Mouse (Mus musculus) midbrain, embryonic 12.5 days (tissue): ENCODE measurements at regions not wholly inside any gene's neighbourhood (a gene's known extent, or its start where the extent isn't known, plus 50 kb on each side); places are given as distances from the start of the nearest gene placed in this dataset.
A peak's percentile ranks its signal among the peaks of the same experiment; 100 is the strongest.

ENCODE experiments used
- ATAC-seq: fragments of 200-750 bp; cut with Nextera tagmentation; 2 replicates; pipeline ENCODE4 v1.8.0; 2017; ENCODE audit warnings: low read depth, moderate TSS enrichment, moderate library complexity; ENCODE audit not compliant: low FRiP score
- H3K27ac ChIP-seq: fragments of 300-500 bp; sonication (generic); replicated peaks from 2 replicates; pipeline ENCODE4 v1.5.1; 2016; ENCODE audit warnings: mild to moderate bottlenecking
- H3K27me3 ChIP-seq: fragments of 300-500 bp; sonication (generic); 2 replicates; pipeline ENCODE4 v1.6.1; 2016; ENCODE audit warnings: mild to moderate bottlenecking
- H3K36me3 ChIP-seq: fragments of 300-500 bp; sonication (generic); 2 replicates; pipeline ENCODE4 v1.6.1; 2016
- H3K4me1 ChIP-seq: fragments of 300-500 bp; sonication (generic); 2 replicates; pipeline ENCODE4 v1.6.1; 2016
- H3K4me2 ChIP-seq: fragments of 300-500 bp; sonication (generic); replicated peaks from 2 replicates; pipeline ENCODE4 v1.6.1; 2016; ENCODE audit warnings: mild to moderate bottlenecking, moderate library complexity
- H3K4me3 ChIP-seq: fragments of 300-500 bp; sonication (generic); 2 replicates; pipeline ENCODE4 v1.5.1; 2016; ENCODE audit warnings: mild to moderate bottlenecking
- H3K9ac ChIP-seq: fragments of 300-500 bp; sonication (generic); replicated peaks from 2 replicates; pipeline ENCODE4 v1.6.1; 2016; ENCODE audit warnings: mild to moderate bottlenecking, moderate library complexity
- H3K9me3 ChIP-seq: fragments of 300-500 bp; sonication (generic); 2 replicates; pipeline ENCODE4 v1.6.1; 2016; ENCODE audit warnings: mild to moderate bottlenecking
- WGBS: fragments of 180-500 bp; shearing (Covaris S2); methylation state at CpG from one replicate; pipeline ENCODE4 v1.1.7; 2016; 5-methylcytosine and 5-hydroxymethylcytosine counted together

DNA sequence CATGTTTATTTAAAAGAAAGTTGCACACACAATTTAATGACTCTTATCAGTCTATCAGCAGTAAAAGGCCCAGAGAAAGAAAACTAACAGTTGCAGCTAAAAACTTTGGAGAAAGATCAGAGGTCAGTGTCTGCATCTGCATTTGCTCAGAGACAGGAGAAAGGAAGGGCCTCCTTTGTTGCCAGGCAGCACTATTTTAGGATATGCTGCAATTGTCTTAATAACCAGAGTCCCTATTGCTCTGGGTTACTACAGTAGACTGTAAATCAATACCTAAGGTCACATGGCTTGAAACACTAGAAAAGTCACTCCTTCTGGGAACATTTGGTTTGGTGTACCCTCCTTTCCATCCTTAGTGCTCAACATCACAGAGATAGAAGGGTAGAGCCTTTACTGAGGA lies 175.7 kb downstream of the Hdgfl1 start:
- no peak overlapping the region for H3K4me3 ChIP-seq
- no peak overlapping the region for H3K27ac ChIP-seq
- H3K4me1 ChIP-seq: no peaks in the 10 kb centered on the region
- H3K27me3 ChIP-seq: no peaks in the 10 kb centered on the region
- no peak overlapping the region for H3K9ac ChIP-seq
- ATAC-seq: no peak
- 0 out of 2 replicates have a peak, but pooled peaks cover 4% of the 10 kb centered on the region for H3K9me3 ChIP-seq
- no peaks in the 10 kb centered on the region for H3K36me3 ChIP-seq
- no peak overlapping the region for H3K4me2 ChIP-seq

DNA sequence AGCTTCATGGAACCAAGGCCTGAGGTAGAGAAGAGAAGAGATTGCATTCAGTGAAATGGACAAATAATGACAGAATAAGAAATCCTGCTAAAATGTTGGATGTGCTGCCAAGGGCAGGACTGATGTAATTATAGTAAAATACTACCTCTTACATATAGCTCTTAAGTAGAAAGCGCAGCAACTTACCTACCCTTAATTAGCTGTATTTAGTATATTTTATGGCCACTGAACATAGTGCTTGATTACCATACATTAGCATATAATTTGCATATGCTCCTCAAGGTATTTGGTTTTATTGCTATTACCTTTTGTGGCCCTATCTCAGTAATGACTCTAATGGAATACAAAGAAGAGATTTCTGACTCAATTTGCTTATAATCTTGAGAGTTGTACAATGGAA lies 176.2 kb downstream of the Hdgfl1 start:
- H3K9me3 ChIP-seq: 0 out of 2 replicates have a peak, but pooled peaks cover 4% of the 10 kb centered on the region
- no peaks in the 10 kb centered on the region for H3K27me3 ChIP-seq
- no peaks in the 10 kb centered on the region for H3K4me1 ChIP-seq
- no peaks in the 10 kb centered on the region for H3K36me3 ChIP-seq
- H3K4me2 ChIP-seq: no peak overlapping the region
- no peak overlapping the region for H3K27ac ChIP-seq
- 88% methylated on average over 1 of the region's 1 CpGs for WGBS
- H3K4me3 ChIP-seq: no peak overlapping the region
- no peak for ATAC-seq
- H3K9ac ChIP-seq: no peak overlapping the region

DNA sequence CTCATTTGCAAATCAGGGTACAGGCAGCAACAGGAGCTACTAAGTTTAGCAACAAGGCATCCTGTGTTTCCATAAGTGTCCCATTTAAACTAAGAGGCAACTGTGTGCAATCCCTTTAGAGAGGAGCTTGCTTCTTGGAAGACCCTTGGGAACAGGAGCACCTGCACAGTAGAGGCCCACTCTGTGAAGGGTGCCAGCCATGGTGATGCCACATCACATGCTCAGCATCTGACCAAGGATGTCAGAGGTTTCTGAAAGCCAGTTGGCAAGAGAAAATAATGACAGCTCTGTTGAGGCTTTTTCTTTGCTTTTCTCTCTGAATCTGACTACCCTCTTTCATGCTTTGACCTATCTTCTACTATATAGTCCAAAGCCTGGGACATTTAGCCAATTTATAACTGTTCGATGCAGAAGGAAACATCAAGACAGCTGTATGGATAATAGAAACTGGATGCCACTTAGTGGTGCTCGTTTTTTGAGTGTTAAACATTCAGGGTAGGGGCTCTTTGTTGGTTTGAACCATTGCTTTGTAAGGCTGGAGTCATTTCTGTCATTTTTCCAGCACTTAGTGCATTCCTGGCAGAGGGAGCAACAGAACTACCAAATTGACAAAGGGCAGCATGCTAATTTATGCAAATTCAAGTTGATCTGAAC lies 193.9 kb downstream of the Hdgfl1 start:
- ATAC-seq: no peak
- Histone ChIP-seq H3K9me3 (no peaks in the 10 kb centered on the region), H3K9ac (no peak overlapping the region), H3K4me3 (no peak overlapping the region), H3K27me3 (no peaks in the 10 kb centered on the region), H3K4me2 (no peak overlapping the region), H3K27ac (no peak overlapping the region), H3K4me1 (peaks cover 6% of the 10 kb centered on the region; the same call in 1 of the 2 replicates), H3K36me3 (no peaks in the 10 kb centered on the region)
- 73% methylated on average over 2 of the region's 2 CpGs for WGBS

DNA sequence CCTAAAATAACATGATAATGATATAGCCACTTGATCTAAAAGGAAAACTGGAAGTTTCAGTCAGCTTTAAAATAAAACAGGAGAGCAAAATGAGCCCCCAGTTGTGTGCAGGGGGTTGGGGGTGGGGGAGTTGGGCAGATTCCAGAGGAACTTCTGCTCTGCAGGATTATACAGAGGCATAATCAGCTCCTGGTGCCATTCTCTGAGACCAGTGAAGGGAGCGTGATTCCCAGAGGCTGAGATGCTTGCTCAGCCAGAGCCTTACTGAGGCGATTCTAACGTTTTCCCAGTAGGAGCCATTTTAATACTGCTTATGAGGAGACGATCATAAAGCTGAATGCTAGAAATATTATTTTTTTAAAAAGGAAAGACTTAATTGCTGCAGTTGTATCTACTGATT lies 200.5 kb downstream of the Hdgfl1 start:
- 0 out of 2 replicates have a peak, but pooled peaks have one; percentile 63 for ATAC-seq
- 10% methylated on average over 4 of the region's 4 CpGs for WGBS
- no peaks in the 10 kb centered on the region for H3K27me3 ChIP-seq

DNA sequence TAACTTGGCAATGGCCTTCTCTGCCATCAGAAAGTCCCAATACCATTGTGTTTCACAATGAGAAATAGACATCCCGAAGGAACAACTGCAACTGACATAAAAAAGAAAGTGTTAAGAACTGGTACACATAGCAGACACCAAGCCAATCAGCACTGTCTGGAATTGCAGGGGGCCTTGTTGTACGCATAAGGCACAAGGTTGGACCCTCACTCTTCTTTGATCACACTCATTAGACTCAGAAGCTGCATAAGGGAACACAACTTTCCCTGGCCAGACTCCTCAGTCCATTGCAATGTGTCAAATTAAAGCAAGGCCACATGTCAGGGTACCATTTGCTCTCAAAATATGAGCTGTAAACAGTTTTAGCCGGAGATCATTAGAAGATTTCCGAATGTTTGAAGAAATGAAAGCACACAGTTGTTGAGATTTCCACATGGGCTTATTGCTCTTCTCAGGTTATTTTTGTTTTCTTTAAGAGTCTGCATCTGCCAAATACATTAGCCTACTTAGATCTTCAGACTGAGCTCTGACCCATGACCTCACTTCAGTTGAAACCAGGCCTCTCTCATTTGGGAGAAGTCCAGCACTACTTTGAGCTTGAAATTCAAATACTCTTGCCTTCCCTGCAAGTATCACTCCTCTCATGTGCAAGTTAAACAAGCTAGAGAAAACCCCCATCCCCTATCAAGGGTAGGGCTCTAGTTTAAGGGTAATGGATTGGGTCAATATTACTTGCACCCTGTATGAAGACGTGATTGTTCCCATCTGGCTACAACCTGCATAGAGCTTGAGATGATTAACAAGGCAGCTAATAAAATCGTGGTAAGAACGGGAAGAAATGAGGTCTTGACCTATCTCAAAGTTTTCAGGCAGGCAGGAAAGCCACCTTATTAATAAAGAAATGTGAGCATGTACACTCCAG lies 204.8 kb downstream of the Hdgfl1 start:
- Histone ChIP-seq H3K27me3 (no peaks in the 10 kb centered on the region), H3K4me2 (no peak overlapping the region), H3K4me3 (no peak overlapping the region), H3K9me3 (no peaks in the 10 kb centered on the region), H3K36me3 (no peaks in the 10 kb centered on the region), H3K4me1 (peaks cover 4% of the 10 kb centered on the region), H3K27ac (no peak overlapping the region), H3K9ac (no peak overlapping the region)
- WGBS: 80% methylated on average over 7 of the region's 7 CpGs
- ATAC-seq: no peak

More for the DNA sequence above, 200.5 kb downstream of the Hdgfl1 start:
- Histone ChIP-seq H3K4me2 (no peak overlapping the region), H3K27ac (no peak overlapping the region), H3K9ac (no peak overlapping the region), H3K9me3 (no peaks in the 10 kb centered on the region), H3K4me3 (no peak overlapping the region), H3K36me3 (no peaks in the 10 kb centered on the region), H3K4me1 (peaks cover 4% of the 10 kb centered on the region)

DNA sequence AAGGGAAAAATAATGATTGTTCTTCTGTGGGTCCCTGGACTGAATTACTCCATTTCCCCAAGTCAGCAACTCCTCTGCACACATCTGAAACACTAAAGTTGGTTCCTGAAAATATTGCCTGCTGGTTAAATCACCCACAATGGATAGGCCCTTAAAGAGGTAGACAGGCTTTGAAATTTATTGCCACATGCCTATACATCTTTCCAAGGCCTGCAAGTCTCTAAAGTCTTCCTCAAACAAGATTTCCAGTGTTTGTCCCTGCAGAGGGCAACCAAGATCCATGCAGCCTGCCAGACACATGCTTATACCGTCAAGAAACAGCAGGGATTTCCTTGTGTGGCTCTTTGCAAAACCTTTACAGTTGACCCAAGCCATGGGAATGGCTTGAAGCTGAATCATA lies 211.6 kb downstream of the Hdgfl1 start:
- no peaks in the 10 kb centered on the region for H3K36me3 ChIP-seq
- H3K4me2 ChIP-seq: no peak overlapping the region
- H3K4me1 ChIP-seq: no peaks in the 10 kb centered on the region
- no peaks in the 10 kb centered on the region for H3K27me3 ChIP-seq
- WGBS: 29% methylated on average over 1 of the region's 1 CpGs
- H3K9me3 ChIP-seq: no peaks in the 10 kb centered on the region
- H3K9ac ChIP-seq: no peak overlapping the region
- ATAC-seq: no peak
- no peak overlapping the region for H3K4me3 ChIP-seq
- no peak overlapping the region for H3K27ac ChIP-seq

DNA sequence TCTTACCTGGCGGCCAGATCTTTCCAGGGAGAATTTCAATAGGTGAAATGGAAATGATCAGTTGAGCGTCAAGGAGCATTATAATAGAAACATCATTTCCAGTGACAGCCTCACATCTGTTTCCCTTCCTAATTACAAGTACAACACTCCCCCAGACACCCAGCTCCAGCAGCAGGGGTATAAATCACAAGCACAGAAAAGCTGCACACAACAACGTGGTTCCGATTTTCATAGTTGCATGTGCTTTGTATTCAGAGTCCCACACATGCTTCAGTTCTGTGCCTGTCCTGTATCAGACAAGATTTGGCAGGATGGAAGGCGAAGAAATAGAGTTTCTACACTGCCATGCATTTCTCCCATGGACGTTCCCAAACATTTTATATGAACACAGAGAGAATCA lies 215.7 kb downstream of the Hdgfl1 start:
- H3K9me3 ChIP-seq: no peaks in the 10 kb centered on the region
- H3K27me3 ChIP-seq: no peaks in the 10 kb centered on the region

DNA sequence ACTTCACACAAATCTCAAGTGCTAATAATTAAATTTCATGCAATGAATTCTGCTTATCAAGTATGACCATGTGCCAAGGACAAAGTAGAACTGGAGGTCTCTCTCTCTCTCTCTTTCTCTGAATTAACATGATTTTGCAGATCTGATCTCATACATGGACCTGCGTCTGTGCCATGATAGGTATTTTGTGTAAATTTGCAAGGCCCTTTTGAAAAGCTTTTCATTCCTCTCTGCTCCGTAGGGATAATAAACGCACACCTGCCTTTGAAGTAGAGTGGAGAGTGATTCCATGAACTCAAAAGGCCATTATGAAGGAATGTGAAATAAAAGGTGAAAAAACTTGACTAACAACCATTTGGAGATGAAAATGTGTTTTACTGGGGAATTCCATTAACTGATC lies 217.8 kb downstream of the Hdgfl1 start:
- WGBS: 90% methylated on average over 3 of the region's 3 CpGs
- Histone ChIP-seq H3K4me1 (no peaks in the 10 kb centered on the region), H3K4me3 (no peak overlapping the region), H3K4me2 (no peak overlapping the region), H3K27ac (no peak overlapping the region), H3K9ac (no peak overlapping the region), H3K36me3 (no peaks in the 10 kb centered on the region), H3K27me3 (no peaks in the 10 kb centered on the region), H3K9me3 (no peaks in the 10 kb centered on the region)
- ATAC-seq: no peak

More for the DNA sequence above, 215.7 kb downstream of the Hdgfl1 start:
- Histone ChIP-seq H3K27ac (no peak overlapping the region), H3K9ac (no peak overlapping the region), H3K4me1 (no peaks in the 10 kb centered on the region), H3K4me3 (no peak overlapping the region), H3K4me2 (no peak overlapping the region), H3K36me3 (no peaks in the 10 kb centered on the region)
- WGBS: 82% methylated on average over 6 of the region's 6 CpGs
- no peak for ATAC-seq

DNA sequence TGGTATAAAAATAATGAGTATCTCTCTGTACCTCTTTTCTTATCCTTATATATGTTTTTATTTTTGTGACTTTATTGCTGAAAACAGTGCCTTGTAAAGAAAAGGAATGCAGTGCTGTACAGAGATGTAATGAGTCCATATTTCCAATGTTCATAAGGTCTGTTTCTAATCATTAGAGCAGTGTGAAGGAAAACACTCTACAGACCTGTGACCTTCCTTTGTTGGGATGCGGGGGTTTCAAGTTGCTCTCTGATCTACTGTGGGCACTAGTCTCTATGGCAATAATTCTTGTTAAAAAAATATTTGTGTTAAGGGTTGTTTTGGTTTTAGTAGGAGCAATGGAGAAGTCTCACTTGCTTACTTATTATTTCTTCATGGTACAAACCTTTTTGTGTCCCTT lies 231.0 kb downstream of the Hdgfl1 start:
- H3K4me2 ChIP-seq: no peak overlapping the region
- no peaks in the 10 kb centered on the region for H3K9me3 ChIP-seq
- no peak overlapping the region for H3K27ac ChIP-seq
- no peaks in the 10 kb centered on the region for H3K27me3 ChIP-seq
- no peaks in the 10 kb centered on the region for H3K36me3 ChIP-seq
- H3K9ac ChIP-seq: no peak overlapping the region
- no peak overlapping the region for H3K4me3 ChIP-seq
- 76% methylated on average over 1 of the region's 1 CpGs for WGBS
- ATAC-seq: no peak
- H3K4me1 ChIP-seq: no peaks in the 10 kb centered on the region

DNA sequence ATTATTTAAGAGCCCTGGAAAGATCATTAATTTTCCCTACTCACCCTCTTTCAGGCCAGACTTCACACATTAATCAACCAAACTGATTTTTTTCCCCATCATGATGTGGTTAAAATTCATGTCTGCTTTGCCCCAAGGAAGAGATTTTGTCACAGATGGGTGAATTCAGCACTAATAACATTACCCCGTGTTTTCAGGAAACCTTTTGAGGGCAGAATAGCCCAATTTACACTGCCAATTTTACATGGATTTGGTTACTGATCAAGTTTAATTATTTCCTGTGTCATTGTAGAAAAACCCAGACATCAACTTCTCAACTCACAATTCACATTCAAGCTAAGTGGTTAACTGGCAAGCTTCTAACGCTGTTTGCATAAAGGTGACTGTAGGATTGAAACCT lies 233.4 kb downstream of the Hdgfl1 start:
- no peaks in the 10 kb centered on the region for H3K9me3 ChIP-seq
- H3K4me2 ChIP-seq: no peak overlapping the region
- H3K27me3 ChIP-seq: no peaks in the 10 kb centered on the region
- no peak for ATAC-seq
- H3K27ac ChIP-seq: no peak overlapping the region
- no peak overlapping the region for H3K4me3 ChIP-seq
- 76% methylated on average over 2 of the region's 2 CpGs for WGBS
- no peaks in the 10 kb centered on the region for H3K4me1 ChIP-seq
- H3K36me3 ChIP-seq: no peaks in the 10 kb centered on the region
- no peak overlapping the region for H3K9ac ChIP-seq

DNA sequence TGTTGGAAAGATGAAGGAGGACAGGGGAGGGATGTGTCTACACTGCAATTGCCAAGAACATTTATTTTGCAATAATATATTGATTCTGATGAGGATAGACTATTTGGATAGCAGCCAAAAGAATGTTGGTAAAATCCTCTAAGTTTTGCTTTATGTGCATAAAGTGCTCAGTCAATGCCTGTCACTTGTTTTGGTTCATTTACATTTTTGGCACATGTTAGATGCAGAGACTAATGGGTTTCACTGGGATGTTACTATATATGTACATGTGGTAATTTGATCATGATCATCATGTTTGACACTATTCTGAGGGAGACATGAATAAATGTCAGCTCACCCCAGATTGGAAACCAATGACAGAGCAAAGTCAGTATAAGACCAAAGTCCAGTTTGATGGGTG lies 237.2 kb downstream of the Hdgfl1 start:
- H3K4me3 ChIP-seq: no peak overlapping the region
- ATAC-seq: no peak

DNA sequence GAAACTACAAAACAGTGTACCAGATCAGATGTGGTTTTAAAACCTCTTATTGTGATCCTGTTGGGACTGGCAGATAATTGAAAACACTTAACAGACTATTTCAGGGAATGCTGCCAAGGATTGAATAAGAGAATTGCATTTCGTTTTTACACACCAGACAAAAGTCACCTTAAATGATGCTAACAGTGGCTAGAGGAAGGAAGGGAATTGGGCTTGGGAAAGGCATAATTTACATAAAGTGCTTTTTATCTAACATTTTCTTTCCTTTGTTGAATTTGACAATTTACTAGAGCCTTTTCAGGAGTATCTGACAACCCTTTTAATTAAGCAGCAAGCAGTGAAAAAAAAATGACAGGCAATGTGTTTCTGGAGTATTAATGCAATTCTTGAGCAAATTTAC lies 250.9 kb downstream of the Hdgfl1 start:
- no peaks in the 10 kb centered on the region for H3K9me3 ChIP-seq
- H3K4me1 ChIP-seq: 0 out of 2 replicates have a peak, but pooled peaks cover 5% of the 10 kb centered on the region
- ATAC-seq: no peak
- 37% methylated on average over 1 of the region's 1 CpGs for WGBS
- no peak overlapping the region for H3K9ac ChIP-seq
- H3K27me3 ChIP-seq: no peaks in the 10 kb centered on the region
- no peak overlapping the region for H3K27ac ChIP-seq
- no peak overlapping the region for H3K4me3 ChIP-seq
- no peak overlapping the region for H3K4me2 ChIP-seq
- no peaks in the 10 kb centered on the region for H3K36me3 ChIP-seq

More for the DNA sequence above, 237.2 kb downstream of the Hdgfl1 start:
- H3K9ac ChIP-seq: no peak overlapping the region
- no peak overlapping the region for H3K4me2 ChIP-seq
- H3K4me1 ChIP-seq: no peaks in the 10 kb centered on the region
- H3K9me3 ChIP-seq: no peaks in the 10 kb centered on the region
- no peak overlapping the region for H3K27ac ChIP-seq
- no peaks in the 10 kb centered on the region for H3K36me3 ChIP-seq
- no peaks in the 10 kb centered on the region for H3K27me3 ChIP-seq
